Comparison of ENCODE assay signal across 8 mouse cellular contexts in the genomic region with DNA sequence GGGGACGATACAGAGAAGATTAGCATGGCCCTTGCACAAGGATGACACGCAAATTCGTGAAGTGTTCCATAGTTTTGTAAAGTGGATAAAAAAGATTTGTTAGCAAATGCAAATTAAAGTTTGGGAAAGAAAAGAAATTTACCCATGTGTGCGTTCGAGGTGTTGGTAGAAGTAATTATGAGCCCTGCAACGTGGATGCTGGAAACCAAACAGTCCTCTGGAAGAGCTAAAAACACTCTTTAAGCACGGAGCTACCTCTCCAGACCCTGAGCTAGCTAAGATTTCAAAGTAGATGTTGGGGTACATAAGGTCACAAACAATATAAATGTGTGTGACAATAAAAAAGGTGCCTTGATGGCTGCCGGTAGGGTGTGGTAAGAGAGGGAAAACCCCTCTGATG. TPM values are rescaled to one million over a fixed set of nuclear protein-coding genes. Genes with fewer than 3 reads are reported as not detected.
DNase-seq lines count a peak whose midpoint lies in the region; ATAC-seq and TF ChIP-seq lines count a peak whose summit lies in the region.

No protein-coding gene starts in this region.

- peak overlapping the region; percentile 90; the same call in 1 of the 2 replicates for H3K9ac ChIP-seq in kidney, embryonic 15.5 days
- H3K9ac ChIP-seq in hindbrain, embryonic 16.5 days (ENCODE audit: low read depth, low read length) = peak overlapping the region; percentile 29; the same call in 1 of the 2 replicates
- H3K9ac ChIP-seq in midbrain, embryonic 15.5 days = no peak overlapping the region

- no peak for ATAC-seq in kidney, embryonic 15.5 days (replicated peaks; ENCODE audit: low FRiP score)
- no peak for ATAC-seq in hindbrain, embryonic 16.5 days
- ATAC-seq in midbrain, embryonic 15.5 days (replicated peaks) = no peak
- ATAC-seq in megakaryocyte-erythroid progenitor cell, adult 5-6 weeks (replicated peaks; ENCODE audit: low FRiP score, low TSS enrichment, poor library complexity, severe bottlenecking) = no peak

- H3K36me3 ChIP-seq in kidney, embryonic 15.5 days = peaks cover 43% of the 10 kb centered on the region
- H3K36me3 ChIP-seq in hindbrain, embryonic 16.5 days (ENCODE audit: control insufficient read depth, insufficient read depth, low read length) = 0 out of 2 replicates have a peak, but pooled peaks cover 6% of the 10 kb centered on the region
- no peaks in the 10 kb centered on the region for H3K36me3 ChIP-seq in midbrain, embryonic 15.5 days (replicated peaks)

- H3K27ac ChIP-seq in kidney, embryonic 15.5 days = peak overlapping the region; percentile 95; the same call in 1 of the 2 replicates
- H3K27ac ChIP-seq in cortical plate, adult 2 months (ENCODE audit: insufficient read depth, low read length) = no peak overlapping the region
- no peak overlapping the region for H3K27ac ChIP-seq in hindbrain, embryonic 16.5 days (ENCODE audit: low read depth, low read length)
- H3K27ac ChIP-seq in midbrain, embryonic 15.5 days = no peak overlapping the region

- no peak for TF ChIP-seq POLR2A in cortical plate, adult 2 months (IDR thresholded peaks at IDR 0.05; ENCODE audit: extremely low read depth, insufficient read depth, low read length)

- DNase-seq in kidney, postnatal 4 days = no peak
- no peak for DNase-seq in gastrocnemius, postnatal 10 days
- no peak for DNase-seq in thymus, postnatal 25 days

- no peak for TF ChIP-seq CTCF in cortical plate, adult 2 months (IDR thresholded peaks at IDR 0.05; ENCODE audit: extremely low read depth, insufficient read depth, low read length)

- peak overlapping the region; percentile 81 for H3K4me3 ChIP-seq in kidney, embryonic 15.5 days (replicated peaks)
- peak overlapping the region; percentile 65; the same call in 1 of the 2 replicates for H3K4me3 ChIP-seq in cortical plate, adult 2 months (ENCODE audit: insufficient read depth, low read length)
- H3K4me3 ChIP-seq in hindbrain, embryonic 16.5 days (ENCODE audit: low read length) = peak overlapping the region; percentile 56; the same call in 1 of the 2 replicates
- H3K4me3 ChIP-seq in midbrain, embryonic 15.5 days = peak overlapping the region; percentile 66

- 73% methylated on average over 8 of the region's 8 CpGs for WGBS in kidney, embryonic 15.5 days
- 84% methylated on average over 8 of the region's 8 CpGs for WGBS in hindbrain, embryonic 16.5 days
- WGBS in midbrain, embryonic 15.5 days = 86% methylated on average over 8 of the region's 8 CpGs

- no peaks in the 10 kb centered on the region for H3K27me3 ChIP-seq in kidney, embryonic 15.5 days
- H3K27me3 ChIP-seq in hindbrain, embryonic 16.5 days (replicated peaks; ENCODE audit: control insufficient read depth, insufficient read depth, low read length) = no peaks in the 10 kb centered on the region
- no peaks in the 10 kb centered on the region for H3K27me3 ChIP-seq in midbrain, embryonic 15.5 days (replicated peaks)

- peak overlapping the region; percentile 64 for H3K4me2 ChIP-seq in kidney, embryonic 15.5 days
- peak overlapping the region; percentile 72 for H3K4me2 ChIP-seq in hindbrain, embryonic 16.5 days (ENCODE audit: low read length)
- H3K4me2 ChIP-seq in midbrain, embryonic 15.5 days = peak overlapping the region; percentile 72

- H3K9me3 ChIP-seq in kidney, embryonic 15.5 days (replicated peaks) = no peaks in the 10 kb centered on the region
- H3K9me3 ChIP-seq in hindbrain, embryonic 16.5 days (ENCODE audit: control insufficient read depth, low read length) = no peaks in the 10 kb centered on the region
- no peaks in the 10 kb centered on the region for H3K9me3 ChIP-seq in midbrain, embryonic 15.5 days

- H3K4me1 ChIP-seq in kidney, embryonic 15.5 days = peaks cover 59% of the 10 kb centered on the region
- H3K4me1 ChIP-seq in cortical plate, adult 2 months (ENCODE audit: control insufficient read depth, insufficient read depth, low read length) = peaks cover 3% of the 10 kb centered on the region
- H3K4me1 ChIP-seq in hindbrain, embryonic 16.5 days (ENCODE audit: control insufficient read depth, insufficient read depth, low read depth, low read length) = peaks cover 53% of the 10 kb centered on the region
- H3K4me1 ChIP-seq in midbrain, embryonic 15.5 days = peaks cover 69% of the 10 kb centered on the region

RNA-seq across cellular contexts. Expression of gene Chchd1, which starts 1.3 kb away (rescaled TPM):
- polyA plus RNA-seq in kidney, embryonic 15.5 days (2015; fragmentation: Nextera tagmentation; extraction: Ambion mirVana) = 201 and 215 TPM in 2 replicates
- 84.9 and 85.9 TPM in 2 replicates for polyA plus RNA-seq in cortical plate, adult 2 months (2012; rRNA removed)
- 148 and 163 TPM in 2 replicates for polyA plus RNA-seq in hindbrain, embryonic 16.5 days (2015; fragmentation: Nextera tagmentation; extraction: Ambion mirVana)
- 153 and 165 TPM in 2 replicates for polyA plus RNA-seq in midbrain, embryonic 15.5 days (2015; fragmentation: Nextera tagmentation; extraction: Ambion mirVana)
- 100 to 1,000 TPM; 100 to 112 TPM for total RNA-seq in gastrocnemius, postnatal 10 days (2021)
- 202 and 239 TPM in 2 replicates for total RNA-seq in megakaryocyte-erythroid progenitor cell, adult 5-6 weeks (2014; fragmentation: Nextera tagmentation)
- 102 and 122 TPM in 2 replicates for total RNA-seq in megakaryocyte-erythroid progenitor cell, adult 5-6 weeks (2017)

RNA-seq across cellular contexts. Expression of gene Zswim8, which starts 5.8 kb away (rescaled TPM):
- polyA plus RNA-seq in kidney, embryonic 15.5 days (2015; fragmentation: Nextera tagmentation; extraction: Ambion mirVana) = 28.7 and 30.6 TPM in 2 replicates
- polyA plus RNA-seq in cortical plate, adult 2 months (2012; rRNA removed) = 174 and 185 TPM in 2 replicates
- polyA plus RNA-seq in hindbrain, embryonic 16.5 days (2015; fragmentation: Nextera tagmentation; extraction: Ambion mirVana) = 36.1 and 42.2 TPM in 2 replicates
- 56.5 and 57.8 TPM in 2 replicates for polyA plus RNA-seq in midbrain, embryonic 15.5 days (2015; fragmentation: Nextera tagmentation; extraction: Ambion mirVana)
- 10 to 100 TPM; 46.8 to 62.9 TPM for total RNA-seq in gastrocnemius, postnatal 10 days (2021)
- total RNA-seq in megakaryocyte-erythroid progenitor cell, adult 5-6 weeks (2014; fragmentation: Nextera tagmentation) = 34.3 and 35.6 TPM in 2 replicates
- total RNA-seq in megakaryocyte-erythroid progenitor cell, adult 5-6 weeks (2017) = 16.5 and 22.0 TPM in 2 replicates

RNA-seq across cellular contexts. Expression of gene Fut11, which starts 6.8 kb away (rescaled TPM):
- 28.5 and 29.2 TPM in 2 replicates for polyA plus RNA-seq in kidney, embryonic 15.5 days (2015; fragmentation: Nextera tagmentation; extraction: Ambion mirVana)
- 14.9 and 16.3 TPM in 2 replicates for polyA plus RNA-seq in cortical plate, adult 2 months (2012; rRNA removed)
- 29.1 and 30.1 TPM in 2 replicates for polyA plus RNA-seq in hindbrain, embryonic 16.5 days (2015; fragmentation: Nextera tagmentation; extraction: Ambion mirVana)
- polyA plus RNA-seq in midbrain, embryonic 15.5 days (2015; fragmentation: Nextera tagmentation; extraction: Ambion mirVana) = 30.0 and 30.7 TPM in 2 replicates
- total RNA-seq in gastrocnemius, postnatal 10 days (2021) = 10 to 100 TPM in 1 of 2 experiments, 1 to 10 TPM in 1; 9.5 to 11.5 TPM
- 6.7 and 8.6 TPM in 2 replicates for total RNA-seq in megakaryocyte-erythroid progenitor cell, adult 5-6 weeks (2014; fragmentation: Nextera tagmentation)
- total RNA-seq in megakaryocyte-erythroid progenitor cell, adult 5-6 weeks (2017) = 2.7 and 3.7 TPM in 2 replicates

RNA-seq across cellular contexts. Expression of gene Sec24c, which starts 27.4 kb away (rescaled TPM):
- polyA plus RNA-seq in kidney, embryonic 15.5 days (2015; fragmentation: Nextera tagmentation; extraction: Ambion mirVana) = 98.3 and 106 TPM in 2 replicates
- 77.2 and 79.3 TPM in 2 replicates for polyA plus RNA-seq in cortical plate, adult 2 months (2012; rRNA removed)
- 80.6 and 103 TPM in 2 replicates for polyA plus RNA-seq in hindbrain, embryonic 16.5 days (2015; fragmentation: Nextera tagmentation; extraction: Ambion mirVana)
- 97.2 and 101 TPM in 2 replicates for polyA plus RNA-seq in midbrain, embryonic 15.5 days (2015; fragmentation: Nextera tagmentation; extraction: Ambion mirVana)
- 10 to 100 TPM; 60.5 to 72.0 TPM for total RNA-seq in gastrocnemius, postnatal 10 days (2021)
- total RNA-seq in megakaryocyte-erythroid progenitor cell, adult 5-6 weeks (2014; fragmentation: Nextera tagmentation) = 99.9 and 104 TPM in 2 replicates
- total RNA-seq in megakaryocyte-erythroid progenitor cell, adult 5-6 weeks (2017) = 50.4 and 55.1 TPM in 2 replicates

RNA-seq across cellular contexts. Expression of gene Ndst2, which starts 32.8 kb away (rescaled TPM):
- polyA plus RNA-seq in kidney, embryonic 15.5 days (2015; fragmentation: Nextera tagmentation; extraction: Ambion mirVana) = 27.3 and 31.6 TPM in 2 replicates
- polyA plus RNA-seq in cortical plate, adult 2 months (2012; rRNA removed) = 22.9 and 26.7 TPM in 2 replicates
- 16.7 and 20.8 TPM in 2 replicates for polyA plus RNA-seq in hindbrain, embryonic 16.5 days (2015; fragmentation: Nextera tagmentation; extraction: Ambion mirVana)
- 19.4 and 19.9 TPM in 2 replicates for polyA plus RNA-seq in midbrain, embryonic 15.5 days (2015; fragmentation: Nextera tagmentation; extraction: Ambion mirVana)
- total RNA-seq in gastrocnemius, postnatal 10 days (2021) = 10 to 100 TPM; 13.1 to 15.3 TPM
- total RNA-seq in megakaryocyte-erythroid progenitor cell, adult 5-6 weeks (2014; fragmentation: Nextera tagmentation) = 81.5 and 88.9 TPM in 2 replicates
- 15.1 and 19.4 TPM in 2 replicates for total RNA-seq in megakaryocyte-erythroid progenitor cell, adult 5-6 weeks (2017)
